ENCODE assay signal across 7 mouse cellular contexts in genomic region chr5:89543476-89543875, GRCm38 (mm10). TPM values are rescaled to one million over a fixed set of nuclear protein-coding genes. Genes with fewer than 3 reads are reported as not detected.
A peak's percentile ranks its signal among the peaks of the same experiment; 100 is the strongest.
DNase-seq lines count a peak whose midpoint lies in the region; ATAC-seq and TF ChIP-seq lines count a peak whose summit lies in the region.

No protein-coding gene starts in this region.

- peak; percentile 10 for DNase-seq in Patski (ENCODE audit: low read depth, low spot score)
- DNase-seq in brain, embryonic 14.5 days (ENCODE audit: low read depth): peak; percentile 86
- peak; percentile 70 for DNase-seq in forebrain, embryonic 10.5 days (ENCODE audit: extremely low spot score, low spot score)
- DNase-seq in induced T-regulatory cell, adult 2 months (ENCODE audit: low read depth): peak; percentile 5
- peak; percentile 66 to 73 for DNase-seq in left cerebral cortex, adult 8-10 months (ENCODE audit: low spot score in 2 of 2)
- DNase-seq in testis, postnatal 14 days (ENCODE audit: low spot score): peak; percentile 23

- in situ Hi-C loops in Patski (cut with MboI; ENCODE audit: low pct_unique_long_range_greater_than_20kb): loop anchor here (10.0 kb wide), 1 partner anchor 651 kb away; no protein-coding TSS in a partner anchor

- no peaks in the 10 kb centered on the region for H3K36me3 ChIP-seq in forebrain, embryonic 10.5 days (replicated peaks)
- no peaks in the 10 kb centered on the region for H3K36me3 ChIP-seq in midbrain, embryonic 13.5 days

- CTCF ChIA-PET in Patski (lab: Charles Lee): interaction anchor here (0.6 to 3.0 kb wide), 16 partner anchors 9 to 143 kb away, joined by 3 to 10 read pairs (median 4); no protein-coding TSS in a partner anchor

- no peaks in the 10 kb centered on the region for H3K9me3 ChIP-seq in forebrain, embryonic 10.5 days
- no peaks in the 10 kb centered on the region for H3K9me3 ChIP-seq in midbrain, embryonic 13.5 days

- 37% methylated on average over 2 of the region's 2 CpGs for WGBS in forebrain, embryonic 10.5 days
- 35% methylated on average over 2 of the region's 2 CpGs for WGBS in midbrain, embryonic 13.5 days

- ATAC-seq in Patski: peak; percentile 92
- peak; percentile 69; the same call in 1 of the 2 replicates for ATAC-seq in midbrain, embryonic 13.5 days

- no peak overlapping the region for H3K4me3 ChIP-seq in forebrain, embryonic 10.5 days
- no peak overlapping the region for H3K4me3 ChIP-seq in midbrain, embryonic 13.5 days (replicated peaks)

- no peak overlapping the region for H3K9ac ChIP-seq in midbrain, embryonic 13.5 days (replicated peaks)

- no peak overlapping the region for H3K27ac ChIP-seq in forebrain, embryonic 10.5 days
- no peak overlapping the region for H3K27ac ChIP-seq in midbrain, embryonic 13.5 days

- H3K27me3 ChIP-seq in Patski: peaks cover 47% of the 10 kb centered on the region
- H3K27me3 ChIP-seq in forebrain, embryonic 10.5 days (ENCODE audit: poor library complexity, severe bottlenecking): no peaks in the 10 kb centered on the region
- H3K27me3 ChIP-seq in midbrain, embryonic 13.5 days: no peaks in the 10 kb centered on the region

- no peak overlapping the region for H3K4me2 ChIP-seq in midbrain, embryonic 13.5 days (replicated peaks)

- peak; percentile 93 for TF ChIP-seq CTCF in Patski (IDR thresholded peaks at IDR 0.05)
- TF ChIP-seq CTCF in brain, embryonic 14.5 days (IDR thresholded peaks at IDR 0.05; ENCODE audit: borderline replicate concordance, extremely low read depth, insufficient read depth, insufficient read length): peak; percentile 81

- TF ChIP-seq POLR2A in brain, embryonic 14.5 days (IDR thresholded peaks at IDR 0.05; ENCODE audit: borderline replicate concordance, extremely low read depth, insufficient read depth, insufficient read length, poor library complexity, severe bottlenecking): no peak

- POLR2A ChIA-PET in Patski (lab: Charles Lee): no interaction called here

- peaks cover 6% of the 10 kb centered on the region; the same call in 1 of the 2 replicates for H3K4me1 ChIP-seq in forebrain, embryonic 10.5 days
- no peaks in the 10 kb centered on the region for H3K4me1 ChIP-seq in midbrain, embryonic 13.5 days (replicated peaks)

RNA-seq across cellular contexts. Expression of gene Npffr2, which starts 16.2 kb away (rescaled TPM):
- polyA plus RNA-seq in Patski (2021): 0.05 TPM
- polyA plus RNA-seq in brain, embryonic 14.5 days (2012; rRNA removed): 0.04 and 0.14 TPM in 2 replicates
- 0.43 and 0.45 TPM in 2 replicates for polyA plus RNA-seq in forebrain, embryonic 10.5 days (2016; fragmentation: Nextera tagmentation; extraction: Ambion mirVana)
- 1 to 10 TPM in 1 of 4 experiments, under 1 TPM in 3; 0.30 to 1.1 (median 0.59) TPM for total RNA-seq in left cerebral cortex, adult 8-10 months (2022)
- 0.09 and 0.12 TPM in 2 replicates for polyA plus RNA-seq in midbrain, embryonic 13.5 days (2015; fragmentation: Nextera tagmentation; extraction: Ambion mirVana)

Comparison
In these comparisons a context has a peak if more than half of its experiments do, and no peak if none do; other contexts are left out.
1. DNase-seq: peak in every context shown above with its lines; median percentile 86 in brain, embryonic 14.5 days; 70 in forebrain, embryonic 10.5 days; 70 in left cerebral cortex, adult 8-10 months; 23 in testis, postnatal 14 days; 10 in Patski; 5 in induced T-regulatory cell, adult 2 months.